Mouse (Mus musculus) lung, postnatal 4 days (tissue): ENCODE data around the gene St3gal3.
A peak's percentile ranks its signal among the peaks of the same experiment; 100 is the strongest.

ENCODE experiments used
- DNase-seq, 2 experiments: peaks; one replicate each; pipeline ENCODE4 v3.0.0; 2021

St3gal3 gene

GRCm38 (mm10) chr4:118085025-118085424, 49.7 kb downstream of the St3gal3 start:
- no peak for DNase-seq

- peak; percentile 91 to 95 for DNase-seq
These were observed 51.3 kb downstream of the St3gal3 start for GRCm38 (mm10) chr4:118083217-118083951.

DNA sequence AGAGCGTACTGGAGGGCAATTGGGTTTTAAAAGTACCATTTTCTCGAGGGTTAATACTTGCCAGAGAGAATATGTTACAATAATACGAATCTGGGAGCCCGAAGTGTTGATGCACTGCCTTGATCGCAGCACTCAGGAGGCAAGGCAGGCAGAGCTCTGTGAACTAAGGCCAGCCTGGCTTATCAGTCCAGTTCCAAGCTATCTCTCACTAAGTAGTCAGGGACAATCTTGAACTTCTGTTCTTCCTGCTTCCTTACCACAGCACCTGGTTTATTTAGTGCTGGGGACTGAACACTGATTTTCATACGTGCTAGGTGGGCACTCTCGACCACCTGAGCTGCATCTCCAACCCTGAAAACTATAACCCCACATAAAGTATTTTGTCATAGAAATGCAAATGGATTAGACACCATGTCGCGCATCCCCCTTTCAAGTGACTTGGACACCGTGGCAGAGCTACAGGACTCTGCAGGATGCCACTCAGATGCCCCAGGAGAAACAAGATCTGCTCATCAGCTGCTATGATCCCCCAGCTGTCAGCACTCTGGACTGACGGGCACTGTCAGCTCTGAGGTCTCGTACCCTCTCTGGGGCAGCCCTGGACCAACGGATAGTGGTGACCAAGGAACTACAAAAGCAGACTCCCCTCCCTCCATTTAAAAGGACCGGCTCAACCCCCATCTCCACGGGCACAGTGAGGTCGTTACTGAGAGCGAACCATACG, 52.9 kb downstream of the St3gal3 start:
- DNase-seq: no peak

DNA sequence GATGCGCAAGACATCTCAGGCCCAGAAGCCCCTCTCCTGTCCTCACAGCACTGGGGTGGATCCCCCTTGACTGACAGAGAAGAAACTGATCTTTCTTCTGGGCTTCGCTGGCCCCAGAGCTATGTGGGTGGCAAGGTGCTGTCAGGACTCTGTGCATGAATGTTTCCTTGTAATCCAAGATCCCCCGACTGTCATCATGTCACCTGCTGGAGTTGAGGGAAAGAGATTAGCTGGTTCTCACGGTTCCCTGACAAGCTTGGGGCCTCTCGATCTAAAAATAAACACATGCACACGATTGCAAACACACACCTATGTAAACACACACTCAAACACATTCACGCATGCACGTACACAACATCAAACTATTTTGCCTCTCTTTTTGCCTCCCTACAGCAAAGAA, 54.2 kb downstream of the St3gal3 start:
- no peak for DNase-seq

- DNase-seq: no peak
These were observed 55.5 kb downstream of the St3gal3 start for GRCm38 (mm10) chr4:118079195-118079594.

DNA sequence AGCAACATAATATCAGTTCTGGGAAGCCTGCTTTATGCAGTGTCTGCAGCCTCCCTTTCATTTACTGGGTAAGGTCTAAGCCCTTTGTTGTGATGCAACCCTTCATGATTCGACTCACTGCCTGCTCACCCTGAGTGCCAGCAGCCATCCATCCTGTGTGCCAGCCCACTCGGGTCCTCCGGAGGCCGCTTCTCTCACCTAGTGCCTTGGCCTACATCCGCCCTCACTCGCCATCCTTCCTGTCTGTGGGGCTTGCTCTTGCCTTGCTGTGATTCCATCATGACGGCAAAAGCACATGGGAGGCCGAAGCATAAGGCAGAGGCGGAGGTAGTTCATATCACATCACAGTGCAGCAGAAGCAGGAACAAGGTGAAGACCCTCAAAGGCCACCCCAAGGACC, 56.1 kb downstream of the St3gal3 start:
- DNase-seq: no peak

GRCm38 (mm10) chr4:118077293-118077752, 57.4 kb downstream of the St3gal3 start:
- no peak for DNase-seq

DNA sequence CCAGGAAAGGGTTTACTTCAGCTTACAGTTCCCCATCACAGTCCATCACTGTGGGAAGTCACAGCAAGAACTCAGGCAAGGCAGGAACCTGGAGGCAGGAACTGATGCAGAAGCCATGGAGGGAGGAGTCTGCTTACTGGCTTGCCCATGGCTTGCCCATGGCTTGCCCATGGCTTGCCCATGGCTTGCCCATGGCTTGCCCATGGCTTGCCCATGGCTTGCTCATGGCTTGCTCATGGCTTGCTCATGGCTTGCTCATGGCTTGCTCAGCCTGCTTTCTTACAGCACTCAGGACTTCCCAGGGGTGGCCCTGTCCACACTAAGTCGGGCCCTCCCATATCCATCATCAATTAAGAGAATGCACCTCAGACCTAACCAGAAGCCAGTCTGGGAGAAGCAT, 58.1 kb downstream of the St3gal3 start:
- no peak for DNase-seq

GRCm38 (mm10) chr4:118075343-118075742, 59.4 kb downstream of the St3gal3 start:
- no peak for DNase-seq

- DNase-seq: no peak
These were observed 60.5 kb downstream of the St3gal3 start for GRCm38 (mm10) chr4:118074236-118074635.

- no peak for DNase-seq
These were observed 61.6 kb downstream of the St3gal3 start for GRCm38 (mm10) chr4:118073128-118073527.

DNA sequence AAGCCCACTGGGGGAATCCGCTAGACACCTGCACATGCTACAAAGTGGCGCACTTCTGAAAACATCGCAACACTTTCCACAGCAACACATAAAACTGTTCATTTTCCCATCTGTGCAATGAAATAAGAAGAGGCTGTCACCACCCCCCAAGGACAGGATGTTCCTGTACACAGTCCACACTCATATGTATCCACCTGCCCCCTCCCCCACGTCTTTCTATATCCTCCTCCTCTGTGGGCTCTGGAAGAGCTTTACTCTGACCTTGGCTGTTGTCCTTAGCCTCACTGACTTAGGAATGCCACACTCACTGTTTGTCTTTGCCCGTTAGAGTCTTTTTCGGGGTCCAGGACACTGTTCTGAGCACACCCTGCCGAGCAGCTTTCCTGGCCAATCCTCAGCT, 62.8 kb downstream of the St3gal3 start:
- no peak for DNase-seq

DNA sequence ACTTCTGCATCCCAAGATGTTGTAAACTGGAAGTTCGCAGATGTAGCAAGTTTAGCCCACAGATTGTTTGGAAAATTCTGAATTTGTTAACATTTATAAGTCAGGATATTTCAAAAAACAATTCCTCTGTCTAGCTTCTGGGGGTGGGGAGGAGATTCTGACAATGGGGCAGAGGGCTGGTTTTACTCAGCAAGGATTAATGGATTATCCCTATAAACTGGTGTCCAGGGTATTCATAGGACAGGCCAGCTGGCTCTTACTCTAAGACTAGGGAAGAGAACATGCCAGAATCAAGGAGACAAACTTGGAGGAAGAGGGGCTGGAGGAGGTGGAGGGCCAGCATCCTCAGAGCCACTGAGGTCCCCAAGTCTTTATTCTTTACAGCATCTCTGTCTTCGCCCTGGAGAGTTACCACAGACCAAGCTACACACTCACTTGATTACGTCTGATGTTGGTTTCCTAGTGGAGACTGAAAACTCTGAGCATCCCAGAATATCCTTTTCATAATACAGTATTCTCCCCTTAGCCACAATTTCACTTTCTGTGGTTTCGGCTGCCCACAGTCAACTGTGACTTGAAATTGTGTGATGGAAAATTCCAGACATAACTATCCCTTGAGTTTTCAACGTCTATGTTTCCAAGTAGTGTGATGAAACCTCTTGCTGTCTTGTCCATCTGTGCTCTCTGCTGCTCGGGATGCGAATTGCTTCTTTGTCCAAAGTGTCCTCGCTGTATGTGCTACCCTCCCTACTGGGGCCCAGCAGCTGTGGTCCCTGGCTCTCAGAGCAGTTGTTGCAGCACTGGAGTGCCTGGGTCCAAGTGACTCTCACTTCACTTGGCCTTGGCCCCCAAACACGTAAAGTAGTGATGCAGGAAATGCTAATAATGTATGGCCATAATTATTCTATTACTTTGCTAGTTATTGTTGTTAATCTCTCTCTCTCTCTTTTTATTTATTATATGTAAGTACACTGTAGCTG, 64.2 kb downstream of the St3gal3 start:
- DNase-seq: no peak

GRCm38 (mm10) chr4:118061809-118062463, 72.8 kb downstream of the St3gal3 start:
- DNase-seq: no peak

GRCm38 (mm10) chr4:118060915-118061530, 73.7 kb downstream of the St3gal3 start:
- DNase-seq: peak; percentile 51 to 81

GRCm38 (mm10) chr4:118059816-118060475, 74.8 kb downstream of the St3gal3 start:
- DNase-seq: no peak

GRCm38 (mm10) chr4:118058116-118058677, 76.5 kb downstream of the St3gal3 start:
- peak; percentile 41 to 82 for DNase-seq

DNA sequence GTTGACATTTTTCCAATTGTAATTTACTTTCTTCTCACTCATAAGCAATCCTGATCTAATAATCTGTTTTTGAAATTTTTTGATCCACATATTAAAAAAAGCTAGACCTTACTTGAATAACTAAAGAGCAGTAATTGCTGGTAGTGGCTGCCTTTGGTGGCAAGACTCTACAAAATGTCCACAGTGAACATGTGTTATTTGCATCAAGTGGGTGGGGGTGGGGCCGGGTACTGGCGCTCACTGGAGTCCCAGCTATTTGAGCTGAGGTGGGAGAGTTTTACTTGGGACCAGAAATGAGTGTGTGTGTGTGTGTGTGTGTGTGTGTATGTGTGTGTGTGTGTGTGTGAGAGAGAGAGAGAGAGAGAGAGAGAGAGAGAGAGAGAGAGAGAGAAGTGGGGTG, 77.6 kb downstream of the St3gal3 start:
- no peak for DNase-seq

DNA sequence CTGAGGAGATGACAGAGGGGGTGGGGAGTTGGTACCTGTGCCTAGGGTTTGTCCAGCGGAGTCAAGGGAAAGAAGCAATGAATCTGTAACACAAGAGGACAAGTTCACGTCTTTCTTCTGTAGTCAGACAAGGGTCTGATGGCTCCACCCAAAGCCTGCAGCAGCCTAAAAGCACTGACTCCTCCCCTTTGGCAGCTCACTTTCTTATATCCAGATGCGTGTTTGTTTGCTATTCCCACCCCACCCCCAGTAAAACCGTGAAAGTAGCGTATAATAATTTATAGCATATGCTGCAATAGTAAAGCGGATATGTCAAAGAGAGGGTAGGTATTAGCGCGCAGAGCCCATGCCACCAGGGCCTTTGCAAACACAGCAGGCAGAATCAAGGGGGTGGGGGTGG, 80.1 kb downstream of the St3gal3 start:
- DNase-seq: no peak

DNA sequence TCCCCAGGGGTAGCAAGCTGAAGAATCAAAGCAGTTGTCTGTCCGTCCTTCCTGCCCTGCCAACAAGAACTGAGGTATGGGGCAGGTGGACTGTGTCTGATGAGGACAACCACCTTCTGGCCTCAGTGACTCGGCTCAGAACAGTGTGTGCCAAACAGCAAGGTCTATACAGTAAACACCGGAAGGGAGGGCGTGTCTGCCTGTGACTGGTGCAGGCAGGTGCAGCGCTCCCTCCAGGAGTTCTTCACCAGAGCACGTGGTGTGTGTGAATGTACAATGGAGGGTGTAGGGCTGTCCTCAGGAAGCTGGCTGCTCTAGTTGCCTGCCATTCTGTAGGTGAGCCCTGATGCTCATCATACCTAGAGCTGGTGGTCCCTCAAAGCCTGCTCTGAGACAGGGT, 80.8 kb downstream of the St3gal3 start:
- DNase-seq: no peak
